9 mouse cellular contexts compared by ENCODE assay signal in the genomic region with DNA sequence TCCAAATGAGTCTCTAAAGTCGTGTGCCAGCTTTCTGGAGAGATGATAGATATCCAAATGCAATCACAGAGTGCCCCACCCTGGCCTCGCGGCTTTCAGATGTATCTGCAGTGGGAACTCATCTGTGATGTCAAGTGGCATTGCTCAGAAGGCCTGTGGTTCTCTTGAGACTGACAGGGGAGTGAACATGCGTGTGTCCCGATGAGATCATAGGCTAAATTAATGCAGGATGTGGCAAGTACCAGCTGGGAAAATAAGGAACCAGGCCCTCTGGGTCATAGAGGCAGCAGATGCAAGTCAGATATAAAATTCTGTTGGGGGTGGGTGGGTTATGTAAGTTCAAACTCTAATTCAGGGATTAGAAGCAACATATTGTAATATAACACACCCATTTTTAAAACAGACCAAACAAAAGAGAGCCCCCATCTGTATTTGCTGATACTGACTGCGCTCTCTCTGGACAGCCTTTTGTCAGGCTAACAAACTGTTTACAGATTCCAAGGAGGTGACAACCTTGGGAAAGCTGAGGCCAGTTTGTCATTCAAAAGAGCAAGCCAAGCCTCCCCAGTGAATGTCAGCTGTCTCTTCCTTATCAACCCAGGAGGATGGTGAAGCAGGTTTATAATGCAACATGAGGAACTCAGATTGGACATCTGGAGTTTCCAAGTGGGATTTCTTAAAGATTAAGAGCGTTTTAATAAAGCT. TPM values are rescaled to one million over a fixed set of nuclear protein-coding genes. Genes with fewer than 3 reads are reported as not detected.
DNase-seq lines count a peak whose midpoint lies in the region; ATAC-seq and TF ChIP-seq lines count a peak whose summit lies in the region.
"Had no signal": no experiment of that assay in that cellular context is flagged by ENCODE, and none has a peak within 500 bp of the region (broad histone marks: within the 10 kb centered on the region; RNA-seq: fewer than 3 reads in every experiment).

No protein-coding gene starts in this region.

- H3K27ac ChIP-seq in kidney, adult 2 months (ENCODE audit: insufficient read depth, low read depth, low read length), result no peak overlapping the region
- no peak overlapping the region for H3K27ac ChIP-seq in cerebellum, adult 2 months (ENCODE audit: insufficient read depth, low read length)
- H3K27ac ChIP-seq: neural tube, embryonic 12.5 days had no signal

- peaks cover 1% of the 10 kb centered on the region; the same call in 1 of the 2 replicates for H3K36me3 ChIP-seq in kidney, adult 2 months (ENCODE audit: control insufficient read depth, insufficient read depth, low read length)

- H3K27me3 ChIP-seq in kidney, adult 2 months (replicated peaks; ENCODE audit: control insufficient read depth, insufficient read depth, low read length), result no peaks in the 10 kb centered on the region
- no peaks in the 10 kb centered on the region for H3K27me3 ChIP-seq in cerebellum, adult 2 months (ENCODE audit: control insufficient read depth, insufficient read depth, low read length)
- H3K27me3 ChIP-seq: neural tube, embryonic 12.5 days had no signal

- no peaks in the 10 kb centered on the region for H3K4me1 ChIP-seq in kidney, adult 2 months (ENCODE audit: control insufficient read depth, insufficient read depth, low read length)
- 0 out of 2 replicates have a peak, but pooled peaks cover 2% of the 10 kb centered on the region for H3K4me1 ChIP-seq in cerebellum, adult 2 months (ENCODE audit: control insufficient read depth, insufficient read depth, low read length)
- H3K4me1 ChIP-seq: neural tube, embryonic 12.5 days had no signal

- 72% methylated on average over 7 of the region's 7 CpGs for WGBS in kidney, adult 2 months
- WGBS in cerebellum, adult 2 months, result 82% methylated on average over 7 of the region's 7 CpGs

- TF ChIP-seq POLR2A in kidney, adult 2 months (IDR thresholded peaks at IDR 0.05; ENCODE audit: low read depth, low read length), result no peak
- no peak for TF ChIP-seq POLR2A in cerebellum, adult 2 months (IDR thresholded peaks at IDR 0.05; ENCODE audit: borderline replicate concordance, insufficient read depth, low read length)

- ATAC-seq in common myeloid progenitor, adult 5-6 weeks (replicated peaks; ENCODE audit: low read depth, poor library complexity, severe bottlenecking), result peak; percentile 68

- peak; percentile 28 for DNase-seq in kidney, adult 2 months
- DNase-seq in kidney, postnatal 14 days, result no peak
- peak; percentile 76 for DNase-seq in MN1 (ENCODE audit: low spot score)
- DNase-seq in lung, postnatal 36 days, result peak; percentile 70
- no peak for DNase-seq in cerebellum, adult 2 months
- no peak for DNase-seq in adrenal gland, postnatal 14 days
- DNase-seq: lung, embryonic 14.5 days had no signal

- no peak overlapping the region for H3K4me3 ChIP-seq in kidney, adult 2 months (ENCODE audit: insufficient read depth, low read depth, low read length)
- no peak overlapping the region for H3K4me3 ChIP-seq in cerebellum, adult 2 months (replicated peaks; ENCODE audit: insufficient read depth, low read depth, low read length)
- H3K4me3 ChIP-seq: neural tube, embryonic 12.5 days had no signal

- TF ChIP-seq CTCF in kidney, adult 2 months (conservative IDR thresholded peaks at IDR 0.05; ENCODE audit: insufficient read depth, insufficient read length, low read depth, low read length), result no peak
- TF ChIP-seq CTCF in cerebellum, adult 2 months (IDR thresholded peaks at IDR 0.05; ENCODE audit: borderline replicate concordance, insufficient read depth, low read depth, low read length), result no peak

RNA-seq across cellular contexts. Expression of gene Ptcd2, which starts 20.7 kb away (rescaled TPM):
- 27.3 and 29.4 TPM in 2 replicates for polyA plus RNA-seq in kidney, adult 2 months (2012; rRNA removed)
- 60.5 and 64.4 TPM in 2 replicates for total RNA-seq in common myeloid progenitor, adult 5-6 weeks (2017)
- polyA plus RNA-seq in cerebellum, adult 2 months (2012; rRNA removed), result 37.6 and 38.5 TPM in 2 replicates
- 35.2 and 43.1 TPM in 2 replicates for total RNA-seq in adrenal gland, postnatal 14 days (2021)

RNA-seq across cellular contexts. Expression of gene Mrps27, which starts 20.8 kb away (rescaled TPM):
- polyA plus RNA-seq in kidney, adult 2 months (2012; rRNA removed), result 24.2 and 26.7 TPM in 2 replicates
- total RNA-seq in common myeloid progenitor, adult 5-6 weeks (2017), result 28.6 and 35.0 TPM in 2 replicates
- 36.8 and 38.5 TPM in 2 replicates for polyA plus RNA-seq in cerebellum, adult 2 months (2012; rRNA removed)
- 52.0 and 54.7 TPM in 2 replicates for total RNA-seq in adrenal gland, postnatal 14 days (2021)

Comparison
In these comparisons a context has a peak if more than half of its experiments do, and no peak if none do; other contexts are left out.
1. DNase-seq: peak in kidney, adult 2 months (single experiment), MN1 (single experiment) and lung, postnatal 36 days (single experiment); none in kidney, postnatal 14 days (single experiment), cerebellum, adult 2 months (0 of 2) and adrenal gland, postnatal 14 days (single experiment).